Mouse (Mus musculus) kidney, adult 2 months (tissue): ENCODE data around the gene Ptpn22. TPM values are rescaled to one million over a fixed set of nuclear protein-coding genes. Genes with fewer than 3 reads are reported as not detected.
A peak's percentile ranks its signal among the peaks of the same experiment; 100 is the strongest.

ENCODE experiments used
- DNase-seq: peaks from one replicate; pipeline ENCODE4 v3.0.0; 2021
- H3K27ac ChIP-seq: fragments of 200-500 bp; 2 replicates; pipeline ENCODE4 v1.5.1; 2012; ENCODE audit warnings: low read depth, low read length, control low read depth, inconsistent platforms; ENCODE audit not compliant: insufficient read depth
- H3K27me3 ChIP-seq: fragments of 200-500 bp; replicated peaks from 2 replicates; pipeline ENCODE4 v1.6.1; 2012; ENCODE audit warnings: mild to moderate bottlenecking, moderate library complexity, low read length, inconsistent platforms; ENCODE audit not compliant: control insufficient read depth, insufficient read depth
- H3K36me3 ChIP-seq: fragments of 200-500 bp; 2 replicates; pipeline ENCODE4 v1.6.1; 2012; ENCODE audit warnings: mild to moderate bottlenecking, moderate library complexity, low read length, inconsistent platforms; ENCODE audit not compliant: control insufficient read depth, insufficient read depth
- H3K4me1 ChIP-seq: fragments of 200-500 bp; 2 replicates; pipeline ENCODE4 v1.6.1; 2011; ENCODE audit warnings: low read length; ENCODE audit not compliant: control insufficient read depth, insufficient read depth
- H3K4me3 ChIP-seq: fragments of 200-500 bp; 2 replicates; pipeline ENCODE4 v1.5.1; 2011; ENCODE audit warnings: mild to moderate bottlenecking, low read depth, low read length, control low read depth; ENCODE audit not compliant: insufficient read depth
- CTCF ChIP-seq: fragments of 200-500 bp; conservative IDR thresholded peaks from 2 replicates; pipeline ENCODE4 v1.5.1; 2011; ENCODE audit warnings: low read depth, mild to moderate bottlenecking, control low read depth, low read length, moderate library complexity, mixed read lengths; ENCODE audit not compliant: insufficient read depth, insufficient read length
- POLR2A ChIP-seq: fragments of 200-500 bp; IDR thresholded peaks from one replicate; pipeline ENCODE4 v1.6.1; 2011; ENCODE audit warnings: low read depth, low read length, control low read depth
- WGBS: fragments of 180-500 bp; shearing (Covaris S2); methylation state at CpG from one replicate; pipeline ENCODE4 v1.1.7; 2018; 5-methylcytosine and 5-hydroxymethylcytosine counted together
- polyA plus RNA-seq: library from polyadenylated mRNA; depleted of rRNA; stranded (reverse); fragments of >200 nt; gene quantifications from 2 replicates; pipeline ENCODE4 v1.2.3, GENCODE M21; 2012

The Ptpn22 gene
- polyA plus RNA-seq, 1 experiment, result 1.8 TPM

DNA sequence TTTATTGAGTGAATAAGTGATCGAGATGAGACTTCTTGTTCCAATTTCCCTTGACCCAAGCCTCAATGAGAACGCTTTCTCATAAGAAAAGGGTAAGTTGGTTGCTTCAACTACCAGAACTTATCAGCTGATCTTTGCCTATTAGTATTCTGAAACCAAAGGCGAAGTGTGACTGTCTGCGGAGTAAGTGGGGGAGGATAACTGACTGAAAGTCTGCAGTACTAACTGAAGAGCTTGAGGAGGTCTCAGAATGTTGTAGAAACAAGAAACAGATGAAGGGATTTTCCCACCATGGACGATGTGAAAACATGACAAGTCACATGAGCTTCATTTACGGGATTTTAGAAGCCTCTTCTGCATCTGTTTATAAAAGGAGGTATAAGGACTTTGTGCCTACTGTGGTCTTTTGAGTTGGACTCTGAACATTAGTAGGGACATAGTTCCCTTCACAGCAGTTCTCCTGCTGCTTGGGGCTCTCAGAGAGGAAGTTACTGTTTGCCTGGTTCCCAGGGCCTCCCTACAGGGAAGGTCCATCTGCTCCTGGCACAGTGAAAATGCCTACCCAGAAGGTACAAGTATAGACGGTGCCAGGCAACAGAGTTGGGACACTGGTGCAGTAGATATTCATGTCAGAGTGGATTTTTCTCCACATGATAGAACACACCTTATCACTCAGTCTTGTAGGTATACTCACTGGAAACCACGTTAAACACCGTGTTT lies 8.8 kb upstream of the Ptpn22 start:
- no peaks in the 10 kb centered on the region for H3K27me3 ChIP-seq
- H3K4me1 ChIP-seq, result no peaks in the 10 kb centered on the region
- H3K4me3 ChIP-seq, result no peak overlapping the region
- TF ChIP-seq POLR2A (no peak), CTCF (no peak)
- H3K36me3 ChIP-seq, result no peaks in the 10 kb centered on the region
- DNase-seq, result peak; percentile 74
- H3K27ac ChIP-seq, result peak overlapping the region; percentile 82; the same call in 1 of the 2 replicates
- 67% methylated on average over 9 of the region's 9 CpGs for WGBS

- H3K4me3 ChIP-seq, result no peak overlapping the region
Measured at GRCm38 (mm10) chr3:103851481-103851880, 8.1 kb upstream of the Ptpn22 start.

GRCm38 (mm10) chr3:103851882-103852281 lies 7.7 kb upstream of the Ptpn22 start:
- Histone ChIP-seq H3K4me1 (no peaks in the 10 kb centered on the region), H3K36me3 (no peaks in the 10 kb centered on the region), H3K27me3 (no peaks in the 10 kb centered on the region), H3K27ac (no peak overlapping the region), H3K4me3 (no peak overlapping the region)
- no peak for TF ChIP-seq CTCF
- no peak for TF ChIP-seq POLR2A
- 88% methylated on average over 8 of the region's 8 CpGs for WGBS
- no peak for DNase-seq

More at GRCm38 (mm10) chr3:103851481-103851880, 8.1 kb upstream of the Ptpn22 start:
- Histone ChIP-seq H3K36me3 (no peaks in the 10 kb centered on the region), H3K4me1 (no peaks in the 10 kb centered on the region), H3K27ac (no peak overlapping the region), H3K27me3 (no peaks in the 10 kb centered on the region)
- WGBS, result 77% methylated on average over 6 of the region's 6 CpGs
- no peak for DNase-seq
- TF ChIP-seq CTCF (no peak), POLR2A (no peak)

DNA sequence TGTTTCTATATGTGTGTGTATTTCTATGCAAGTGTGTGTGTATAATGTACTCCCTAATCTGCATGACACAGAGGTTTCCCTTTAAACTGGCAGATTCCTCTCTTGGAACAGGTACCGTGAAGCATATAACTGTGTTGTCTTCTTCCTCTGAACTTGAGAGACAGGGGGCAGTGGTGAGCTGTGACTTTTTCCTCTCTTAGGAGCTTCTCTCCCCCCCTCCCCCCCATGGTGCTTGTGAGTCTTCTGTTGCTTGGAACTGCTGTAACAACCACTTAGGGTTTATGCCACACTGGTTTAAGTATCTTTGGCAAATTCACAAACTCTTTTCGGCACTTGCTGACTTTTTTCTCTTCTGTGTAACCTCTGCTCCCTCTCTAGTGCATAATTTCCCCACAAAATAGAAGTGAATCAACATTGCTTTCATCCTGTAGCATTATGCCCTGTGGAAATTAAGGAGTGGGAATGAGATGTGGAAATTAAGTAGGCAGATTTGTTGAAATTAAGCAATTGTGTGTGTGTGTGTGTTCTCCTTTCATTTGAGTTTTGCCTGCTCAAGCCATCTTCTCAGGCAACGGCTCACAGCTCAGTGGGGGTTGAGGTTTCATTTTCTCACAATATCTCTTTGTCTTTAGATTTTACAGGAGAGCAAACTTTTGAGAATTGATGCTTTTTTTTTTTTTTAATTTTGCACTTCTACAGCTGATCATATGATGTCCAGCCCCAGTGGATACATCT lies 6.9 kb upstream of the Ptpn22 start:
- peak; percentile 76 for DNase-seq
- H3K27ac ChIP-seq, result no peak overlapping the region
- H3K4me3 ChIP-seq, result no peak overlapping the region
- 49% methylated on average over 3 of the region's 3 CpGs for WGBS
- 0 out of 2 replicates have a peak, but pooled peaks cover under 1% of the 10 kb centered on the region for H3K4me1 ChIP-seq
- no peaks in the 10 kb centered on the region for H3K36me3 ChIP-seq
- TF ChIP-seq CTCF (peak; percentile 50), POLR2A (no peak)
- H3K27me3 ChIP-seq, result no peaks in the 10 kb centered on the region

GRCm38 (mm10) chr3:103853804-103854203 lies 5.8 kb upstream of the Ptpn22 start:
- Histone ChIP-seq H3K36me3 (no peaks in the 10 kb centered on the region), H3K4me3 (no peak overlapping the region), H3K27ac (no peak overlapping the region), H3K4me1 (0 out of 2 replicates have a peak, but pooled peaks cover 3% of the 10 kb centered on the region), H3K27me3 (no peaks in the 10 kb centered on the region)
- TF ChIP-seq CTCF (no peak), POLR2A (no peak)
- no peak for DNase-seq
- WGBS, result 75% methylated on average over 8 of the region's 8 CpGs

DNA sequence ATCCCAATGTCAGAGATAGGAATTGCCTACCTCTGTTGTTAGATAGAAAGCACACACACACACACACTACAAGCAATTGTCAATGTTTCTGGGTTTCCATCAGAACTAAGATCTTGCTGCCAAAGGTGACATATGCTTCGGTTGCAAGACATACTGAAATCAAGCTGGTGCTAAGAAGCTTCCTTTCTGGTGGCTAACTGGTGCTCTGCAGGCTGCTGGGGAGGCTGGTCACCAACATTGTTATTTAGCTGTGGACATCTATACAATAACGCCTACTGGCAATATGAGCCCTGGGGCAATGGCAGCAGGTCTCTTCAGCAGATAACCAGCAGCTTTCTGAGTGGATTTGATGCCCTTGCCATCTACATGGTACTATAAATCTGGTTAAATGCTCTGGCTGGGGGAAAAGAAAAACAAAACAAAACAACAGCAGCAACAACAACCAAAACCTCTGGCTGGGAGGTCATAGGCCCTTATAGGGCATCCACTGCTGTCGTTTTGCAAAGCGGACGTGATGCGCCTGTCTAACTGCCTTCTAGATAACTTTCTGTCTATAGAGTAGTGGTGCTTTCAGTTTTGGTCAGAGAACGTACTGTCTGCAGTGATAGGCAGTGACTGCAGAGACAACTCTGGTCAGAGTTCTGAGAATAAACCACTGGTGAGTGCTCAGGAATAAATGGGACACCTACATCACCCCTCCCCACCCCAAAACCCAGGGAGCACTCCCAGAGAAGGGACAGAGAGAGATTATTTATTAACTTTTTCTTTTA lies 2.4 kb upstream of the Ptpn22 start:
- no peak overlapping the region for H3K27ac ChIP-seq
- WGBS, result 85% methylated on average over 7 of the region's 7 CpGs
- DNase-seq, result peak; percentile 13
- no peaks in the 10 kb centered on the region for H3K27me3 ChIP-seq
- no peaks in the 10 kb centered on the region for H3K36me3 ChIP-seq
- TF ChIP-seq CTCF (no peak), POLR2A (no peak)
- H3K4me1 ChIP-seq, result peaks cover 3% of the 10 kb centered on the region; the same call in 1 of the 2 replicates
- H3K4me3 ChIP-seq, result no peak overlapping the region

DNA sequence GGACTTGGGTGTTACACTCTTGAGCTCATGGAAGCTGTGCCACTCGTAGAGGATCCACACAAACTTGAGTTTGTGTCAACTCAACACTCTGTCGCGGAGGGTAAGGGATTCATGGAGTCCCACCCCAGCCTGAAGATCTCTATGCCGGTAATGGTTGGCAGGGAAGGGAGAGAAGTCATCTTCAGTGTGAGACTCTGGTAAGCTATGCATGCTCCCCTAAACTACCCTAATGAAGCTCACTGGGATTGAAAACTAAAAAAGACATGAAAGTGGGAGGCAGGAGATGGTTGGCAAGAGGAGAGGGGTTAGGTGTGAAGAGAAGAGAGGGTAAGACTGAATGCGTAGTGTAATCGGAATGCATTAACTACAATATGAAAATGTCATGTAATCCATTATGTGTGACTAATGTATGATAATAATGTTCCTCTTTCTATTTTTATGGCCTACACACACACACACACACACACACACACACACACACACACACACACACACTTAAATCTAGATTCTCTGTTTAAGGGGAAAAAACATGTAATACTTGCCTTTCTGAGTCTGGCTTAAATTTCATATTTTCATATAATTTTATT lies 1.5 kb upstream of the Ptpn22 start:
- H3K36me3 ChIP-seq, result no peaks in the 10 kb centered on the region
- TF ChIP-seq POLR2A (no peak), CTCF (no peak)
- H3K4me1 ChIP-seq, result peaks cover 6% of the 10 kb centered on the region; the same call in 1 of the 2 replicates
- H3K27me3 ChIP-seq, result no peaks in the 10 kb centered on the region
- no peak overlapping the region for H3K4me3 ChIP-seq
- WGBS, result 93% methylated on average over 6 of the region's 6 CpGs
- no peak for DNase-seq
- no peak overlapping the region; the same call in 1 of the 2 replicates for H3K27ac ChIP-seq
